Mouse (Mus musculus): ENCODE data around the gene Pcbp3. TPM values are rescaled to one million over a fixed set of nuclear protein-coding genes. Genes with fewer than 3 reads are reported as not detected.
A peak's percentile ranks its signal among the peaks of the same experiment; 100 is the strongest.

The Pcbp3 gene
- polyA plus RNA-seq, 1 experiment, result 235 TPM

GRCm38 (mm10) chr10:76835497-76836357 lies 126.0 kb downstream of the Pcbp3 start:
- Histone ChIP-seq H3K27ac (ENCODE audit: control insufficient read depth, insufficient read depth, low read depth, low read length) (no peak overlapping the region), H3K4me1 (ENCODE audit: control insufficient read depth, insufficient read depth, low read length) (no peaks in the 10 kb centered on the region), H3K36me3 (ENCODE audit: control insufficient read depth, insufficient read depth, low read length) (no peaks in the 10 kb centered on the region), H3K4me3 (ENCODE audit: control insufficient read depth, low read depth, low read length) (no peak overlapping the region), H3K27me3 (ENCODE audit: control insufficient read depth, insufficient read depth, low read length) (no peaks in the 10 kb centered on the region)
- TF ChIP-seq CTCF (IDR thresholded peaks at IDR 0.05; ENCODE audit: control insufficient read depth, insufficient read depth, insufficient replicate concordance, low read depth, low read length) (peak; percentile 91; the same call in 1 of the 2 replicates), POLR2A (IDR thresholded peaks at IDR 0.05; ENCODE audit: control insufficient read depth, low read depth, low read length) (no peak)

DNA sequence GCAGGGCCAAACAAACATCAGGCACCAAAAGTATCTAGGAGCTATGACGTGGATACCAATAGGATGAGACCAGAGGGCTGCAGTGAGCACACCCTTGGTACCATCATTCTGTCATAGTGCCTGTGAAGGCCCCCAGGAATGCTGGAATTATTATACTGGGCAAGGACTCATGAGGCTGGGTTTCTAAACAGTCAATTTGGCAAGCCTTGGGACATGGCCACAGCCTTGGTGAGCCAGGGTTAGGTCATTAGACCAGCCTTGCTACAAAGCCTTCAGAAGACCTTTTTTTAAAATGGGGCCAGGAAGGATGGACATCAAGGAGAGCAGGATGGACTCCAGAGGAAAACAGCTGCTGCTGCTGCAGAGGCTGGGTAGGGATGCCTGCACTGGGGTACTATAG lies 128.8 kb downstream of the Pcbp3 start:
- no peaks in the 10 kb centered on the region for H3K27me3 ChIP-seq (ENCODE audit: control insufficient read depth, insufficient read depth, low read length)
- no peaks in the 10 kb centered on the region for H3K36me3 ChIP-seq (ENCODE audit: control insufficient read depth, insufficient read depth, low read length)
- no peak overlapping the region for H3K4me3 ChIP-seq (ENCODE audit: control insufficient read depth, low read depth, low read length)
- no peak for TF ChIP-seq CTCF (IDR thresholded peaks at IDR 0.05; ENCODE audit: control insufficient read depth, insufficient read depth, insufficient replicate concordance, low read depth, low read length)
- TF ChIP-seq POLR2A (IDR thresholded peaks at IDR 0.05; ENCODE audit: control insufficient read depth, low read depth, low read length), result no peak
- H3K27ac ChIP-seq (ENCODE audit: control insufficient read depth, insufficient read depth, low read depth, low read length), result no peak overlapping the region
- no peaks in the 10 kb centered on the region for H3K4me1 ChIP-seq (ENCODE audit: control insufficient read depth, insufficient read depth, low read length)

DNA sequence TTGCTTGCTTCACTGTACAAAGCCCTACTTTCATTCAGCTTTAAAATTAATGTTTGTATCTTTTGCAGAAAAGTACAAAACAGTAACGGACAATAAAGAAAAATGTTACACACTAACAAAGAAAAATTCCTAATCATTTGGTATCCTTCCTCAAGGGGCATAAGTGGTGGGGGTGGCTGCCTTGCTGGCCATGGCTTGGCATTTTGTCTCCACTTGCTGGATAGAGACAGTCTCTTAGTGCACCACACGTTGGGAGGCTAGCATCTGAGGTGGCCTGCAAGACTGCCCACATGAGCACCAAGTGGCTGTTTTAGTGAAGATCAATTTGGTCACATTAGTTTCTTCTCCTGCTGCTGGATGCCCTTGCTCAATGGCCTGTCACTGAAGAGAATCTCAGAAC lies 129.8 kb downstream of the Pcbp3 start:
- Histone ChIP-seq H3K4me1 (ENCODE audit: control insufficient read depth, insufficient read depth, low read length) (no peaks in the 10 kb centered on the region), H3K27ac (ENCODE audit: control insufficient read depth, insufficient read depth, low read depth, low read length) (no peak overlapping the region), H3K27me3 (ENCODE audit: control insufficient read depth, insufficient read depth, low read length) (no peaks in the 10 kb centered on the region), H3K4me3 (ENCODE audit: control insufficient read depth, low read depth, low read length) (no peak overlapping the region), H3K36me3 (ENCODE audit: control insufficient read depth, insufficient read depth, low read length) (no peaks in the 10 kb centered on the region)
- TF ChIP-seq POLR2A (IDR thresholded peaks at IDR 0.05; ENCODE audit: control insufficient read depth, low read depth, low read length) (no peak), CTCF (IDR thresholded peaks at IDR 0.05; ENCODE audit: control insufficient read depth, insufficient read depth, insufficient replicate concordance, low read depth, low read length) (no peak)

GRCm38 (mm10) chr10:76831151-76831550 lies 130.5 kb downstream of the Pcbp3 start:
- Histone ChIP-seq H3K4me1 (ENCODE audit: control insufficient read depth, insufficient read depth, low read length) (no peaks in the 10 kb centered on the region), H3K27me3 (ENCODE audit: control insufficient read depth, insufficient read depth, low read length) (no peaks in the 10 kb centered on the region), H3K27ac (ENCODE audit: control insufficient read depth, insufficient read depth, low read depth, low read length) (no peak overlapping the region), H3K4me3 (ENCODE audit: control insufficient read depth, low read depth, low read length) (no peak overlapping the region), H3K36me3 (ENCODE audit: control insufficient read depth, insufficient read depth, low read length) (no peaks in the 10 kb centered on the region)
- TF ChIP-seq POLR2A (IDR thresholded peaks at IDR 0.05; ENCODE audit: control insufficient read depth, low read depth, low read length) (no peak), CTCF (IDR thresholded peaks at IDR 0.05; ENCODE audit: control insufficient read depth, insufficient read depth, insufficient replicate concordance, low read depth, low read length) (no peak)

- H3K4me3 ChIP-seq (ENCODE audit: control insufficient read depth, low read depth, low read length), result no peak overlapping the region
- no peak for TF ChIP-seq CTCF (IDR thresholded peaks at IDR 0.05; ENCODE audit: control insufficient read depth, insufficient read depth, insufficient replicate concordance, low read depth, low read length)
- TF ChIP-seq POLR2A (IDR thresholded peaks at IDR 0.05; ENCODE audit: control insufficient read depth, low read depth, low read length), result no peak
- no peaks in the 10 kb centered on the region for H3K27me3 ChIP-seq (ENCODE audit: control insufficient read depth, insufficient read depth, low read length)
- H3K4me1 ChIP-seq (ENCODE audit: control insufficient read depth, insufficient read depth, low read length), result no peaks in the 10 kb centered on the region
- H3K36me3 ChIP-seq (ENCODE audit: control insufficient read depth, insufficient read depth, low read length), result no peaks in the 10 kb centered on the region; the same call in 1 of the 2 replicates
- no peak overlapping the region for H3K27ac ChIP-seq (ENCODE audit: control insufficient read depth, insufficient read depth, low read depth, low read length)
Observed at GRCm38 (mm10) chr10:76828936-76829335, 132.8 kb downstream of the Pcbp3 start.

DNA sequence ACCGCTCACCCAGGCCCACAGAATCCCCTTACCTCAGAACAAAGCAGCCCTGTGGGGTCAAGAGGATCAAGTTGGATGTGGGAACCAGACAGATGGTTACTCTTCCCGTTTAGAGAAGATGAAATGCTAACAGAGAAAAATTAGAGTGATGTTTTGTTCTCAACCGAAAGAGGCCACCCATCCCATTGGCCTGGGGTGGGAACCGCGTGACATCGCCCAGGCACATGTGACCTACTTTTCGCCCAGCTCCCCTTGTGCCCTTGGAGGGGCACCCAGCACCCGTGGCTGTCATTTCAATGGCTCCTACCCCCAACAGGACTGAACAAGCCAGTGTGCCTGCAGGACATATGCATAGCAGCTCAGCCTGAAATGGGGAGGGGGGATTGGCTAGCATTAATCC lies 139.0 kb downstream of the Pcbp3 start:
- H3K27me3 ChIP-seq (ENCODE audit: control insufficient read depth, insufficient read depth, low read length), result no peaks in the 10 kb centered on the region
- TF ChIP-seq POLR2A (IDR thresholded peaks at IDR 0.05; ENCODE audit: control insufficient read depth, low read depth, low read length), result no peak
- TF ChIP-seq CTCF (IDR thresholded peaks at IDR 0.05; ENCODE audit: control insufficient read depth, insufficient read depth, insufficient replicate concordance, low read depth, low read length), result no peak
- no peaks in the 10 kb centered on the region for H3K4me1 ChIP-seq (ENCODE audit: control insufficient read depth, insufficient read depth, low read length)
- no peak overlapping the region for H3K27ac ChIP-seq (ENCODE audit: control insufficient read depth, insufficient read depth, low read depth, low read length)
- no peak overlapping the region for H3K4me3 ChIP-seq (ENCODE audit: control insufficient read depth, low read depth, low read length)
- no peaks in the 10 kb centered on the region; the same call in 1 of the 2 replicates for H3K36me3 ChIP-seq (ENCODE audit: control insufficient read depth, insufficient read depth, low read length)

- Histone ChIP-seq H3K27ac (ENCODE audit: control insufficient read depth, insufficient read depth, low read depth, low read length) (no peak overlapping the region), H3K4me1 (ENCODE audit: control insufficient read depth, insufficient read depth, low read length) (no peaks in the 10 kb centered on the region), H3K36me3 (ENCODE audit: control insufficient read depth, insufficient read depth, low read length) (no peaks in the 10 kb centered on the region), H3K27me3 (ENCODE audit: control insufficient read depth, insufficient read depth, low read length) (no peaks in the 10 kb centered on the region), H3K4me3 (ENCODE audit: control insufficient read depth, low read depth, low read length) (no peak overlapping the region)
- TF ChIP-seq CTCF (IDR thresholded peaks at IDR 0.05; ENCODE audit: control insufficient read depth, insufficient read depth, insufficient replicate concordance, low read depth, low read length) (no peak), POLR2A (IDR thresholded peaks at IDR 0.05; ENCODE audit: control insufficient read depth, low read depth, low read length) (no peak)
Observed at GRCm38 (mm10) chr10:76819321-76819720, 142.4 kb downstream of the Pcbp3 start.
